Mouse (Mus musculus): ENCODE results near the gene Vac14. TPM values are rescaled to one million over a fixed set of nuclear protein-coding genes. Genes with fewer than 3 reads are reported as not detected.

Vac14 gene
- 10 to 100 TPM; 29.9 to 30.0 TPM for total RNA-seq (2021)
- long read RNA-seq, experiment 1, transcript Vac14-201 (19 exons, 3,069 nt) = major isoform, 9 of 40 reads
- long read RNA-seq, experiment 1, partial matches to known transcripts = 28 of 40 reads
- long read RNA-seq, experiment 1, other reads (novel, unspliced or antisense) = 3 of 40 reads
- long read RNA-seq, experiment 2, full-length matches to known transcripts = 19 of 34 reads
- long read RNA-seq, experiment 2, partial matches to known transcripts = 3 of 34 reads
- long read RNA-seq, experiment 2, other reads (novel, unspliced or antisense) = 12 of 34 reads

DNA sequence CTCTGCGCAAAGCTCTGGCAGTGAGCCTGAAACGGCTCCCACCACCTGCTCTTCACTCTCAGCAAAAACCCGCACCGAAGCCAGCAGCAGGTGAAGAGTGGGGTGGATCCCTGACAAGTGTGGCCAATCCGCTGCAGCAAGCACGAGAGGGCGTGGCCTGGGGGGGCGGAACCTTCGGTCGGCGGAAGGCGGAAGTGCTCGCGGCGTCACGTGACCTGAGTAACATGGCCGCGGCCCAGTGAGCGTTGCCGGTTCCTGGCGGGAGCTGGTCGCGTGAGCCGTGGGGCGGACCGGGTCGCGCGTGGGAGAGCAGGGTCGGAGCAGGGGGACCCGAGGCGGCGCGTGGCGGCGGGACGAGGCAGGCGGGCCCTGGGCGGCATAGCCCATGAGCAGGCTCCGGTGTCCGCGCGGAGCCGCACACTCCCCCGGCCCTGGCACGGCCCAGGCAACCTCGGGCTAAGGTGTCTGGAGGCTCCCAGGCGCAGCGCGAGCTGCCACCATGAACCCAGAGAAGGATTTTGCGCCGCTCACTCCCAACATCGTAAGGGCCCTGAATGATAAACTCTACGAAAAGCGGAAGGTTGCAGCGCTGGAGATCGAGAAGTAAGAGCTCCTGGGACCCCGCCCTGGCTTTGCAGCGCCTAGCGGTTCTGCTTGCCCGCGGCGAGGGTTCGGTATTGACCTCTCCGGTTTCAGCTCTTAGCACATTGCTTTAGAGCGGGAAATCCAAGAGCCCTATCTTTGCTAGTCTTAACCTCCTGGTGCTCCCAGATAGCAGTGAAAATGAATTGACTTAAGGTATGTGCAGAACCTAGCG is at the start of gene Vac14:
Vac14 (plus strand) TSS at position 195 of the 817 bp plus-strand sequence.
- peak; percentile 95 for DNase-seq (ENCODE audit: low spot score in 2 of 2)

DNA sequence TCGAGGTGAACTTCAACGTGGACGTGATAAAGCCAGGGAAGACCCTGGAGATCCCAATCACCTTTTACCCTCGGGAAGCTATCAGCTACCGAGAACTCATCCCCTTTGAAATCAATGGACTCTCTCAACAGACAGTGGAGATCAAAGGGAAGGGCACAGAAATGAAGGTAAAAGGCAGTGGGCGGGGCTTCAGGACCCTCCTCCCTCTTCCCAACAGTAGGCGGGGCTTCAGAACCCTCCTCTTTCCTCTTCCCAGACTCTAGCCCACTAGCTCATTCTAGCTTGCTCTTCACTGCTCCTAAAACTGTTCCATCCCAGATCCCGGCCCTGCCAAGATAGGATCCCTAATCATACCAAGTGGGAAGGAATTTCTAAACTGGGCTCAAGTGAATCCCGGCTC is 25.7 kb upstream of the Vac14 start:
- DNase-seq (ENCODE audit: low spot score in 2 of 2) = no peak

DNA sequence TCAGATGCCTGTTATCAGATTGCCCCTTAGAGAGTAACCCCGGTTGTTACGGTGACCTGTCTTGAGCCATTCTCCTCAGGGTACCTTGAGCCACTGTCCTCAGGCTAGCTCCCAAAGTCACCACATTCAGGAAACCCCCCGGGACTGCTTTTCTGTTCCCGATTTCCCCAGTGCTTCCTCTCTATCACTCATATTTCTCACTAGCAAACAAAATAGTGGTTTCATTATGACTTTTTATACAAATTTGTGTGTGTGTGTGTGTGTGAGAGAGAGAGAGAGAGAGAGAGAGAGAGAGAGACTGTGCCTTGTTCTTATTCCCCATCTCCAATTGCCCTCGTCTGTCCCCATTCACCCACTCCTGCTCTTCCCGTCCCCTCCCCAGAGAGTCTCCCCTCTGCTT is 24.2 kb upstream of the Vac14 start:
- DNase-seq (ENCODE audit: low spot score in 2 of 2) = no peak

DNA sequence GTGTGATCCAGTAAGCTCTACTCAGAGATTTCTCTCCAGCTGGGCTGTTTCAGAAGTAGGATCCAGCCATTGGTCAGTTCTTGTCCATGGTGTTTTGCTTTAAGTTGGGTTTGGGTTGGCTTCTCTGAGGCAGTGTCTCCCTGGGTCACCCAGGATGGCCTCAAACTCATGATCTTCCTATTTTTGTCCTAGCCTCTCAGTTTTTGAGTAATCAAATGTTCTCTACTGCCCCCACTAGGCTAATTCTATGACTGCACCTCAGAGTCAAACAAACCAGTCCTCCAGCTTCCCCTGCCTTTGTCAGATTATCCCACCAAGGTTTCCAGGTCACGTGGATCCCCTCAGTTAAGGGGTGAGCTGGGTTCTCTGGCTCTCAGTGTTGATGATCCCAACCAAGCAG is 13.8 kb upstream of the Vac14 start:
- DNase-seq (ENCODE audit: low spot score in 2 of 2) = no peak

DNA sequence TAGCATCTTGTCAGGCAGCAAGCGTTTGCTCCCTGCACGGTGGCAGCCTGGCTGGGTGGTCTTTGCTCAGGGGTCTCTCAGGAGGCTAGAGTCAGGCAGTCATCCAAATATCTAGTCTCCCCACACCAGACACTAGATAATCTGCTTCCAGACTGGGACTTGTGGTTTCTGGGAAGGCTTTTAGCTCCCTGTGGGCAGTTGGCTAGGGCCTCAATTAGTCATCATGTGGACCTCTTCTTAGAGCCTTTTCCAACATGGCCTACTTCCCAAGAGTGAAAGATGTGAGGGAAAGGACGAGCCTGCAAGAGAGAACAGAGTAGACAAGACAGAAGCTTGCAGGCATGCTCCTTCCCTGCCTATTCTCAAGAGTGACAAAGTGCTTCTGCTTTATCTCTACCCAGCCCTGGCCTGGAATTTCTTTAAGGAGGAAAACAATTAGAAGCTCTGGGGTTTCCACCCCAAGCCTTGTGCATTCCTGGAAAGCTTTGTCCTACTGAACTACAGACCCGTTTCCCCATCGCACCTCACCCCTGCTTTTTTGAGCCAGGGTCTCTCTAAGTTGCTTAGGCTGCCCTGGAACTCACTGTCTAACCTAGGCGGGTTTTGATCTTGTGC is 12.9 kb upstream of the Vac14 start:
- no peak for DNase-seq (ENCODE audit: low spot score in 2 of 2)

DNA sequence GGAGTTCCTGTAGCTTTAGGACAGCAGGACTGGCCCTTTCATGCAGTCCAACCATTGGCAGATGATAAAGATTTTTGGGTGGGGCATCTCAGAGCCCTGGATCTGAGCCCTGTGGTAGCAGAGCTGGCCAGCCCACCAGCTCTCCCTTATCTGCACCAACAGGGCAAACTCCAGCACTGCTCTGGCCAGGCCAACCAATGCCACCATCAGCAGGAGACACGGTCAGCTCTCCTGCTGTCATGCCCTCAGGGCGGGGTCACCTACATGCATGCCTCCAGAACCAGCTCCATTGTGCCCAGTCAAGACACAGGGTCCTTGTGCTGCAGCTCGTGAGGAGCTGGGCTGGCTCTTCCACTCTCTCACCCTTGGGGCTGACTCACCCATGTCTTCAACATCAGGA is 2.7 kb upstream of the Vac14 start:
- no peak for DNase-seq (ENCODE audit: low spot score in 2 of 2)

DNA sequence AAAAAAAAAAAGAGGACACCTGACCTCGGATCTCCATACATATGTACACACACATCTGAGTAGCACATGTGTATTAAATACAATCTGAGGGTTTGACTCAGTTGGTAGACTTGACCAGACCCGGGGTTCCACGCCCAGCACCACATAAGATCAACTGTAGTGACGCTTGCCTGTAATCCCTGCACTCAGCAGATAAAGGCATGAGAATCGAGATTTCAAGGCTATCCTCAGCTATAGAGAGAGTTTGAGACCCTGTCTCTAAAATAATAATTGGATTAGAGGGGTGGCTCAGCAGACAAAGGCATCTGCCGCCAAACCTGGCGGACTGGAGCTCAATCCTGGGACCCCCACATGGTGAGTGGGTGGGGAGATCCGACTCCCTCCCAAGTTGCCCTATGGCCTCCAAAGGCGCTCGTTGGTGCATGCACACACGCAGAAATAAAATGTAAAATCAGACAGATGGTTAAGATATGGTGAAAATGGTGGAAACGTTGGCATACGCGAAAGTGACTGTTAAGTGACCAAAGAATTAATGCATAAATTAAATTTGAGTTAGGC is 505 bp upstream of the Vac14 start:
- DNase-seq (ENCODE audit: low spot score in 2 of 2) = no peak

DNA sequence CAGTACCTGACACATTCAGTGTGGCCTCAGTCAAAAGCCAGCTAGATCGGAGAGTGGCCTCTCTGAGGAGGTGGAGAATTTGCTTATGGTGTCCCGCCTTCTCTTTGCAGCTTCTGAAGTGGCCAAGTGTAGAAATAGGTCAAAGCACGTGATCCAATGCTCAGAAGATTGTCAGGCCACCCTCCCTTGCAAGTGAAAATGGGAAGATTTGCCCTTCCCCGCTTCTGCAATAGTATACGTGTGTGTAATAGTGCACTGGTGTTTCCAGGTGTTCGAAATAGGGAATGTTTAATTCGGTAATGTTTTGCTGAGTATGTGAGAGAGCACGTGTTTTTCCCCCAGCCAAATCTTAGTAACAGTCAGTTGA is 806 bp downstream of the Vac14 start:
- DNase-seq (ENCODE audit: low spot score in 2 of 2) = no peak

DNA sequence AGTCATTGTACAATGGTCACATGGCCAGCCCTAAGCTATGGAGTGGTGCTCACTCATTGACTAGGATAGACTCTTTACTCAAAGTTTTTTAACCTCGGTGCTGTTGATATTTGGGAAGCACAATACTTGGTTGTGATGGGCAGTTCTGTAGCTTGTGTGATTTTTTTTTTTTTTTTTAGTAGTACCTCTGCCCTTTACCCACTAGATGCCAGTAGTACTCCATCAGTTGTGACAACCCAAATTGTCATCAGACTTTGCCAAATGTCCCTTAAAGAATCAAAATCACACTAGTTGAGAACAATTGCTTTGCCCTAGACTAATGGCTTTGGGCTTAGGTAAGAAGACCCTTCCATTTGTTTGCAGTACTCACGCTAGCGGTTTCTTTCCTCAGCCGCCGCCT is 1.5 kb downstream of the Vac14 start:
- no peak for DNase-seq (ENCODE audit: low spot score in 2 of 2)

DNA sequence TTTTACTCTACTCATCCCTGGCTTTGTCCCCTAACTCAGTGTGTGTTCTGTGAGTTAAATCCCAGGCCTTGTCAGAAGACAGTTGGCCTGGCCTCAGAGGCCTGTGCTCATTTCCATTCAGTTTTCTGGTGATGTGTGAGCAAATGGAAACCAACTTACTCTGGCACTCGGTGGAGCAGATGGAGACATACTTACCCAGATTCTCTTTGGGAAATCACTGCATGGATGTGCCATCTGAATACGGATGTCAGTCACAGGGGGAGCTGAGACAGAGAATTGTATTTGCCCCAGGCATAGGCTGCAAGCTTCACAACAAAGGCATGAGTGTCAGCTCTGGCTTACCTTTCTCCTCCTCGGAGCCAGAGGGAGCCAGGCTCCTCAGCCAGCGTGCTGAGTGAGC is 8.0 kb downstream of the Vac14 start:
- no peak for DNase-seq (ENCODE audit: low spot score in 2 of 2)

DNA sequence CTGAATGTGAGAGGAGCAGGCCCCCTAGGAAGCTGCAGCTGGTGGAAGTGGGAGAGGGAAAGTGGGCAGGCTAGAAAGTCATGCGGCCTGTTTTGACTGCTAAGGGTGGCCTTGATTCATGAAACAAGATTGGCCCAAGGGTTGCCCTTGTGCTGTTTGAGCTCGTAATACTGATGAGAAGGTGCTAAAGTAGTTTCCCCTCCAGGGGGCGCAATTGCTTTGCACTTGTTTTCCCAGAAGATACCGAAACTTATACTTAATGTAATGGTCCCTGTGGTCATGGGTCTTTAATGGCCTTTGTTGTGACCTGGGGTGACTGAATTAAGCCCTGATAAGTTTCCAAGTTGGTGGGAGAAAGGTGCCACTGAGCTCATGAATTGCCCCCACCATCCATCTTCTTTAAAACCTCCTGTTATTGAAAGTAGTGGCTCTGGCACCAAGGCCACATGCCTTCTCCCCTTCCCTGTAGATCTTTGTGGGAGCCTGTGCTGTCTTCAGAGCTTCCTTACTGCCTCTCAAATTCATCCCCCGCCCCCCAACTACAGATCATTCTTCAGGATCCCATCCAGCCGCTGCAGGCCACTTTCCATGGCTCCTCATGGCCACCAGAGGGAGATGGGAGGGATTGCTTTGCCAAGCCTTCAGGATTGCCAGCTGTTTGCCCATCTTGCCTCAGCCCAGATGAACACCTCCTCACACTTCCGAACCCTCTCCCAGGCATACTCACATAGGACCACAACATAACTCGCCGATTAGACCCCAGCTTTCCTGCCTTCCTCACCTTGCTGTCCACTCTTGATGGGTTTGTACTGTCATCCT is 11.1 kb downstream of the Vac14 start:
- peak; percentile 32 to 53 for DNase-seq (ENCODE audit: low spot score in 2 of 2)

DNA sequence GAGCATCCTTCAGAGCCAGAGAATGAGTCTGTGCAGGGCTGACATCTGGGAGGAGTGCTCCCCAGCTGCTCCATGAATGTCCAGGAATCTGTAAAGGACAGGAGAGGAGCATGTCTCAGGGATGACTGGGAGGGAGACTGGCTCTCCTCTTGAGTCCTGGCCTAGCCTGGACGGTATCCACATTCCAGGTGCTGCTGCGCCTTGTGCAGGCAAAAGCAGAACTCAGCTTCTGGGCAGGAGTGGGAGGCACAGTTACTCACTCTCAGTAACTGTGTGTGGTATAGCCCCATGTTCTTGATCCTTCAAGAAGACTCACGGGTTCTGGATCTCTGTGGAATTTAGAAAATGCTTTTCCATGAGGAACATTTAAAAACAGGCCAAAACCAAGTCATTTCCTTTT is 11.7 kb downstream of the Vac14 start:
- DNase-seq (ENCODE audit: low spot score in 2 of 2) = no peak

DNA sequence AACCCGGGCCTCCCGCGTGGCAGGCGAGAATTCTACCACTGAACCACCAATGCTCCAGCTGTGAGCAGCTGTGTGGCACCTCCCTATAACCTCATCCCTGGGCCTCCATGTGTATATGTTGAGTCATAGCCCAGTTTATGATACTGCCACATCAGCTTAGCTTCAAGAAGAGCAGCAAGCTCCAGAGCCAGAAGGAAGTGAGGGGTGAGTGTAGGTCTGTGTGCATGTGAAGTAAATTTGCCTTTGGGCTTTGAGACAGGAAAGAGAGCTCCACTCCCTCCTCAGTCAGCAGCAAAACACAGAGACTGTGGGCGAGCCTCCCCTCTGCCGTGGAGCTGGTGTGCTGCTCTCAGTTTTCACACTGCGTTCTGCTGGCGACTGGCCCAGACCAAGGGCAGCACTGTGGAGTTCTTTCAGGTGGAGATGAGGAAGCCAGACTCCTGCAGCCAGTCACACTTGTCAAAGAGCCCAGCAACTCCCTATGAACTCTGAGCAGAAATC is 12.2 kb downstream of the Vac14 start:
- DNase-seq (ENCODE audit: low spot score in 2 of 2) = no peak

DNA sequence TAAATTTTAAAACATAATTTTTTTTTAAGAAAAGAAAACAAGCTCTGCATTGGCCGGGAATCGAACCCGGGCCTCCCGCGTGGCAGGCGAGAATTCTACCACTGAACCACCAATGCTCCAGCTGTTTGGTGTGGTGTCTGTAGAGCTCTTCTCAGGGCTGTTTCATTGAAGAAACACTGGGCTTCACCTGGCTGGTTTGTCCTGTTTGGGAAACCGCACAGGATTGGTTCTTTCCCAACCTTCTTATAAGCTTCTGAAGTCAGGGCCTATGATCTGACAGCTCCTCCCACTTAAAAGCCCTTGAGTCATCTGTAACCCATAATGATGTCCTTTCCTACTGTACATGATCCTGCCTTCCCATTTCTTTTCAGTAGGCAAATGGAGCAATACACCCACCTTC is 12.8 kb downstream of the Vac14 start:
- no peak for DNase-seq (ENCODE audit: low spot score in 2 of 2)

DNA sequence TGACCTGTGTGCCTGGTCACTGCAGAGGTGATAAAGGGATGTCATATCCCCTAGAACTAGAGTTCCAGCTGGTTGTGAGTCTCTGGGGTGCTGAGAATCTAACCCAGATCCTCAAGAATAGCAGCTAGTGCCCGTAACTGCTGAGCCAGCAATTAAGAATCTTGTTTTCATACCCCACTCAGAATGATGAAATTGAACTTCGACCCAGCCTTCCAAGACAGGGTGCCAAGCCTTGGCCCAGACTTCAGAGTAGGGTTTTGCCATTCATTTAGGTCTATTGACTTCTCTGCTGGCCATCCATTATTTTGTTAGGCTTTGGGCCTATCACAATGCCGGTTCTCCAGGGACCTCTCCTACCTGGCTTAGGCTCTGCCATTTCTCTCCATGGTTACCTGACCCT is 15.4 kb downstream of the Vac14 start:
- no peak for DNase-seq (ENCODE audit: low spot score in 2 of 2)

DNA sequence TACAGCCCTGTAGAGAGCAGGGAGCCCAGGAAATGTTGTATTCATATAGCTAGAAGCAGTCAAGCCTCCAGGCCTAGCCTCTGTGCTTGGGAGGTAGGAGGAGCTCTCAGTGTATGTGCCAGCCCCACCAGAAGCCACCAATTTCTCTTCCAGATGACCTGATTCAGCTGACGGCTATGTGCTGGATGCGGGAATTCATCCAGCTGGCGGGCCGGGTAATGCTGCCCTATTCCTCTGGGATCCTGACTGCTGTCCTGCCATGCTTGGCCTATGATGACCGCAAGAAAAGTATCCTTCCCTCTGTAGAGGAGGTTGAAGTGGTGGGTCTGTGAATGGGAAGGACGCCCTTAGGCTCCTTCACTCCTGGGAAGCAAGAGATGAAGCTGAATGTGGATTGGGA is 17.8 kb downstream of the Vac14 start:
- no peak for DNase-seq (ENCODE audit: low spot score in 2 of 2)

DNA sequence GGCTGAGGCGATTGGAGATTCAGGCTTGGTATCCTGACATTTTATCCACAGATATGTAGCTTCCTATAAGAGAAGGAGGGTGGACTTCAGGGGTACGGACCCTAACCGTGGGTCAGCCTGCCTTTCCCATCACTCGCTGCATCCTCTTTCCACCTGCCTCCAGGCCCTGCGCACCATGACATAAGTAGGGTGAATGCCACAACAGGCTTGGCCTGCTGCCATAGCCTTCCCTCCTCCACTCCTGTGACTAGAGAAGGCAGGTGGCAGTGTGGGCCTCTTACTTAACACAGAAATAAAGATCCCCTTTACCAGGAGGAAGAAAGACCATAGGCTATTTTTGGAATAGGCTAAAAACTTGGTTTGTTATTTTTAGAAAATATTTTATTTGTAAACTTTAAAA is 23.9 kb downstream of the Vac14 start:
- DNase-seq (ENCODE audit: low spot score in 2 of 2) = no peak

DNA sequence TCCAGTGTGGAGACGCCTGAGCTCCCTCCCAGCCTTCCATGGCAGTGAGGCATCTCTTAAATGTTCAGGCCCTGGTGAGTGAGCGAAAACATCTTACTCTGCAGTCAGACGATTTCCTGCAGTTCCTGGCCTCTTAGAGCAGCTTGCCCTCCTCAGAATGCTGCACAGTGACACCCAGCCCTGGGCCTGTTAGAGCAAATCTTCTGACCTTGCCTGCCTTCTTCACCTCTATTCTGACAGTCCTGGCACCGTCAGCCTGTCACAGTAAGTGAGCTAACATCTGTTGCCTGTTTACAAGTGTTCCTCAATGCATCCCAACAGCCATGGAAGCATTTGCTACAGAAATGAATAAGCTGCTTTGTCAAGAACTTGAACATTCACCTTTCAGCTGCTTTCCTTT is 24.8 kb downstream of the Vac14 start:
- DNase-seq (ENCODE audit: low spot score in 2 of 2) = no peak

DNA sequence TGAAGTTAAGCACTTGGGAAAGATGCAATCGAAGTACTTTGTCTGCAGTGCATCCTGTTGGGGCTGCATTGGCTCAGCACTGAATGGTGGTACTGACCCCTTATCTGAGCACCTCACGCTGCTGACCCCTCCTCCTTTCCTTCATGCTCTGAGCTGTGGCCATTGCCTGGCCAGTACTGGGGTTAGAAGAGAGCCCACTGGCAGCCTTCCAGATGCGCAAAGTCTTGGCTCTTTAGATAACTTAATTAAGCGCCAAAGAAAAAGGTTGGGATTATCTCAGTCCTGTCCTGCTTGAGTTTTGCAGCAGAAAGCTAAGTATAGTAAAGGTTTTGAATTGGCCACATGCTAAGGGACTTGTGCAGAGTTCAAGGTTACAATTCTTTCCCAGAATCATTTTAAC is 26.0 kb downstream of the Vac14 start:
- no peak for DNase-seq (ENCODE audit: low spot score in 2 of 2)

DNA sequence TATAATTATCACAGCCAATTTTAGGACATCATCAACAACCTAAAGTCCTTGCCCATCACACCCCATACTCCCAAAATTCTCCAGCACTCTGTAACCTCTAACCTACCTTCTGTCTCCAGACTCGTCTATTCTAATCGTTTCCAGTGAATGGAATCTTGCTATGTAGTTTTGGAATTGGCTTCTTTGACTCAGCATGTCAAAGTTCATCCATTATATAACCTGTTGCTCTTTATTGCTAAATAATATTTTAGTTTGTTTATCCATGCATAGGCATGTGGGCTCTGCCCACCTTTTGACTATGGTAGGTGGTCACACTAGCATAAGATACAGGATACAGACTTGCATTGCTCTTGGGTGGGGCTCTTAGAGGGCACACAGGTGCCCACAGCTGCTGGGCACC is 26.5 kb downstream of the Vac14 start:
- DNase-seq (ENCODE audit: low spot score in 2 of 2) = no peak

DNA sequence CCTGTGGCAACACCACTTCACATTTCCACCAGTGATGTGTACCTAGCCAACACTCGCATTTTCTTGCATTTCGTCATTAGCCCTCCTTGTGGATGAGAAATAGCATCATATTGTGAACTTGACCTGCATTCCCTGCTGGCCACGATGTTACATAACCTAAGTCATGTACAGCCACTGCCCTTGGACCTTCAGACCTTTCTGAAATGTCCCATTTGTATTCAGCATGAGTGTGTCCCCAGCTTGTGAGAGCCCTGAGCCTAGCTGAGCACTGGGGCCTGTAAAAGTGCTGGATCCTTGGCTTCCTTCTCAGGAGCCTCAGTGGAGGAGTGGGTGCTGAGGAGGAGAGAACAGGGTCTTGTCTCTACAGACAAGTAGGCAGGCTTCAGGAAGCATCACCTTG is 27.0 kb downstream of the Vac14 start:
- no peak for DNase-seq (ENCODE audit: low spot score in 2 of 2)
